Mouse (Mus musculus): Measurements from ENCODE around the gene Bcar3. TPM values are rescaled to one million over a fixed set of nuclear protein-coding genes. Genes with fewer than 3 reads are reported as not detected.

The Bcar3 gene
- polyA plus RNA-seq (2011; ENCODE audit: insufficient read depth, insufficient read length, low read depth, missing spikeins) = 26.3 and 26.4 TPM in 2 replicates

- Histone ChIP-seq H3K9me3 (replicated peaks; ENCODE audit: control insufficient read depth, insufficient read depth, low read length, poor library complexity, severe bottlenecking) (no peaks in the 10 kb centered on the region), H3K27me3 (ENCODE audit: control insufficient read depth, insufficient read depth, low read length, poor library complexity, severe bottlenecking) (no peaks in the 10 kb centered on the region), H3K36me3 (ENCODE audit: control insufficient read depth, insufficient read depth, low read length, poor library complexity, severe bottlenecking) (no peaks in the 10 kb centered on the region), H3K9ac (ENCODE audit: low read depth, poor library complexity, severe bottlenecking) (peak within 1 kb of the TSS; percentile 99), H3K4me3 (ENCODE audit: low read depth, low read length) (peak within 1 kb of the TSS; percentile 95), H3K4me1 (ENCODE audit: control insufficient read depth, insufficient read depth, low read length) (no peaks in the 10 kb centered on the region), H3K27ac (ENCODE audit: insufficient read depth, low read length) (peak within 1 kb of the TSS; percentile 30; the same call in 1 of the 2 replicates)
- TF ChIP-seq CTCF (IDR thresholded peaks at IDR 0.05; ENCODE audit: low read depth, low read length) (no peak), EP300 (IDR thresholded peaks at IDR 0.05; ENCODE audit: insufficient read depth, low read depth, low read length) (0 out of 2 replicates have a peak, but pooled peaks have one; percentile 43)
Measured at GRCm38 (mm10) chr3:122293954-122294850, at the start of gene Bcar3. TSS of gene Bcar3 (plus strand) at chr3:122294136.

- Histone ChIP-seq H3K27me3 (ENCODE audit: control insufficient read depth, insufficient read depth, low read length, poor library complexity, severe bottlenecking) (no peaks in the 10 kb centered on the region), H3K27ac (ENCODE audit: insufficient read depth, low read length) (peak overlapping the region; percentile 68), H3K4me3 (ENCODE audit: low read depth, low read length) (peak overlapping the region; percentile 37), H3K4me1 (ENCODE audit: control insufficient read depth, insufficient read depth, low read length) (peaks cover 2% of the 10 kb centered on the region), H3K36me3 (ENCODE audit: control insufficient read depth, insufficient read depth, low read length, poor library complexity, severe bottlenecking) (no peaks in the 10 kb centered on the region), H3K9me3 (replicated peaks; ENCODE audit: control insufficient read depth, insufficient read depth, low read length, poor library complexity, severe bottlenecking) (no peaks in the 10 kb centered on the region), H3K9ac (ENCODE audit: low read depth, poor library complexity, severe bottlenecking) (peak overlapping the region; percentile 91)
- TF ChIP-seq POLR2A (IDR thresholded peaks at IDR 0.05; ENCODE audit: insufficient read depth, low read length) = no peak
- TF ChIP-seq EP300 (IDR thresholded peaks at IDR 0.05; ENCODE audit: insufficient read depth, low read depth, low read length) = no peak
- TF ChIP-seq CTCF (IDR thresholded peaks at IDR 0.05; ENCODE audit: low read depth, low read length) = no peak
Measured at GRCm38 (mm10) chr3:122244759-122245158, 49.2 kb upstream of the Bcar3 start.

- Histone ChIP-seq H3K27me3 (ENCODE audit: control insufficient read depth, insufficient read depth, low read length, poor library complexity, severe bottlenecking) (no peaks in the 10 kb centered on the region), H3K27ac (ENCODE audit: insufficient read depth, low read length) (peak within 1 kb of the TSS; percentile 100), H3K36me3 (ENCODE audit: control insufficient read depth, insufficient read depth, low read length, poor library complexity, severe bottlenecking) (no peaks in the 10 kb centered on the region), H3K4me1 (ENCODE audit: control insufficient read depth, insufficient read depth, low read length) (peaks cover 2% of the 10 kb centered on the region), H3K9ac (ENCODE audit: low read depth, poor library complexity, severe bottlenecking) (peak within 1 kb of the TSS; percentile 99), H3K9me3 (replicated peaks; ENCODE audit: control insufficient read depth, insufficient read depth, low read length, poor library complexity, severe bottlenecking) (no peaks in the 10 kb centered on the region), H3K4me3 (ENCODE audit: low read depth, low read length) (peak within 1 kb of the TSS; percentile 98)
- peak; percentile 54; the same call in 1 of the 2 replicates for TF ChIP-seq EP300 (IDR thresholded peaks at IDR 0.05; ENCODE audit: insufficient read depth, low read depth, low read length)
- peak; percentile 74 for TF ChIP-seq POLR2A (IDR thresholded peaks at IDR 0.05; ENCODE audit: insufficient read depth, low read length)
- peak; percentile 44 for TF ChIP-seq CTCF (IDR thresholded peaks at IDR 0.05; ENCODE audit: low read depth, low read length)
Measured at GRCm38 (mm10) chr3:122245215-122245877, 48.6 kb upstream of the Bcar3 start, which contains the start of gene Gclm. TSS of gene Gclm (plus strand) at chr3:122245557.

GRCm38 (mm10) chr3:122245878-122246332 is 48.0 kb upstream of the Bcar3 start:
- H3K4me3 ChIP-seq (ENCODE audit: low read depth, low read length) = peak overlapping the region; percentile 98
- peak overlapping the region; percentile 99 for H3K9ac ChIP-seq (ENCODE audit: low read depth, poor library complexity, severe bottlenecking)
- H3K27me3 ChIP-seq (ENCODE audit: control insufficient read depth, insufficient read depth, low read length, poor library complexity, severe bottlenecking) = no peaks in the 10 kb centered on the region
- no peaks in the 10 kb centered on the region for H3K9me3 ChIP-seq (replicated peaks; ENCODE audit: control insufficient read depth, insufficient read depth, low read length, poor library complexity, severe bottlenecking)
- peaks cover 2% of the 10 kb centered on the region for H3K4me1 ChIP-seq (ENCODE audit: control insufficient read depth, insufficient read depth, low read length)
- no peak for TF ChIP-seq POLR2A (IDR thresholded peaks at IDR 0.05; ENCODE audit: insufficient read depth, low read length)
- no peak for TF ChIP-seq EP300 (IDR thresholded peaks at IDR 0.05; ENCODE audit: insufficient read depth, low read depth, low read length)
- no peak for TF ChIP-seq CTCF (IDR thresholded peaks at IDR 0.05; ENCODE audit: low read depth, low read length)
- peak overlapping the region; percentile 71 for H3K27ac ChIP-seq (ENCODE audit: insufficient read depth, low read length)
- H3K36me3 ChIP-seq (ENCODE audit: control insufficient read depth, insufficient read depth, low read length, poor library complexity, severe bottlenecking) = no peaks in the 10 kb centered on the region; the same call in 1 of the 2 replicates

DNA sequence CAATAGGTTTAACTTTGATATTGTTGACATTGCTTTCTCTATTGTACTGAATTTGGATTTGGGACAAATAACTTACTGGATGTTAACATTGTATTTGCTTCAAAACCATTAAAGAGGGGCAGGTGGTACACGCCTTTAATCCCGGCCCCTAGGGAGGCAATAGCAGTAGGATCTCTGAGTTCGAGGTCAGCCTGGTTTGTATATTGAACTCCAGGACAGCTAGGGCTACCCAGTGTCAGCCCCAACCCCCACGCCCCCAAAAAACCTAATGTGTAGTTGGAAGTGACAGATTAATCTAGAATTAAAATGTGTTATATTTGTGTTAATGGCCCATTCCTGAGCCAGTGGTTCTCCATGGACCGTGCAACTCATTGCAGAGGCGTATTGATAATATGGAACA is 47.5 kb upstream of the Bcar3 start:
- H3K9ac ChIP-seq (ENCODE audit: low read depth, poor library complexity, severe bottlenecking) = peak overlapping the region; percentile 99
- no peaks in the 10 kb centered on the region for H3K27me3 ChIP-seq (ENCODE audit: control insufficient read depth, insufficient read depth, low read length, poor library complexity, severe bottlenecking)
- peak overlapping the region; percentile 98 for H3K4me3 ChIP-seq (ENCODE audit: low read depth, low read length)
- H3K36me3 ChIP-seq (ENCODE audit: control insufficient read depth, insufficient read depth, low read length, poor library complexity, severe bottlenecking) = peaks cover 4% of the 10 kb centered on the region
- no peak for TF ChIP-seq POLR2A (IDR thresholded peaks at IDR 0.05; ENCODE audit: insufficient read depth, low read length)
- no peak for TF ChIP-seq EP300 (IDR thresholded peaks at IDR 0.05; ENCODE audit: insufficient read depth, low read depth, low read length)
- TF ChIP-seq CTCF (IDR thresholded peaks at IDR 0.05; ENCODE audit: low read depth, low read length) = no peak
- H3K9me3 ChIP-seq (replicated peaks; ENCODE audit: control insufficient read depth, insufficient read depth, low read length, poor library complexity, severe bottlenecking) = no peaks in the 10 kb centered on the region
- peaks cover 2% of the 10 kb centered on the region for H3K4me1 ChIP-seq (ENCODE audit: control insufficient read depth, insufficient read depth, low read length)
- no peak overlapping the region for H3K27ac ChIP-seq (ENCODE audit: insufficient read depth, low read length)
